Mouse (Mus musculus): Measurements from ENCODE around the gene Sult2b1.
A peak's percentile ranks its signal among the peaks of the same experiment; 100 is the strongest.

Sult2b1 gene

DNA sequence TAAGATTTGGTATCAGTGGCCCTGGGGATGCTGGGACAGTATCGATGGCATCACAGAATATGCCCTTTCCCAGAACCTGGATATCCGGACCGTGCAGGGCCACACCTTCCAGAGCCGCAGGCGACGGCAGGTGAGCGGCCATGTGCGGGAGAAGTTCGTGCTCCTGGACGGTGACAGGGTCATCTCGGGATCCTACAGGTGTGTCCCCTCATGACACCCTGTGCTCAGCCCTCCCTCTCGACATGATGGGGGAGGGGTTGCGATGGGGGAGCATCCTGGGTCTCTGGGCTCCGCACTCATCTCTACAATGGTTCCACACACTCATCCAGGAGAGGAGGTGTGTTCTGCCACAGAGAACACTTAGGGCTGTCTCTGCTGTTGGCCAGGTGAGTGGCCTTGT lies 60.7 kb downstream of the Sult2b1 start:
- no peak for DNase-seq

DNA sequence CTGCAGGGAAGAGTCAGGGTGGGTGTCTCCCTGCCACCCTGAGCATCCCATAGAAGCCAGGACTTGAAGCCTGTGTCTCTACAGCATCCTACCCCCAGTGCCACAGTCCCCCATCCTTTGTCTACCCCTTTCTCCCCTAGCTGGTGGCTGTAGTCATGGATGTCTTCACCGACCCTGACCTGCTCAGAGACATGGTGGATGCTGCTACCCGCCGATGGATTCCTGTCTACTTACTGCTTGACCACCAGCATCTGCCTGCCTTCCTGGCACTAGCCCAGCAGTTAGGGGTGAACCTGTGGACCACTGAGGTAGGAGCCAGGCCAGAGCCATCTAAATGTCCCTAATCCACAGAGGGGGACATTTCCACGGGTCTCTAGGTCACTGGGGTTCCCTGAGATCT lies 61.2 kb downstream of the Sult2b1 start:
- no peak for DNase-seq

DNA sequence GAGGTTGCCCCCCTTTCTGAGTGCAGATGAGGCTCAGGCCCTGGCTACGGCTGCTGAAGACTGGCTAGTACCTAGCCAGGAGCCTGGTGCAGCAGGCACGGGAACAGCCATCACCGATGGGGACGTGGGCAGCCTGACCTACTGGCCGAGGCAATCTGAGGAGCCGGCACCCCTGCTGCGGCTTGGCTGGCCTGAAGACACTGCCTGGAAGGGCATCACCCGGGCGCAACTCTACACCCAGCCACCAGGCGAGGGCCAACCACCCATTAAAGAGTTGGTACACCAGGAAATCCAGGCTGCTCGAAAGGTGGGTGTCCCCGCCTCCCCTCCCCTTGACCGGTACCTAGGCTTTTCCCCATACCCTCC lies 62.1 kb downstream of the Sult2b1 start:
- DNase-seq: peak; percentile 42 to 55

DNA sequence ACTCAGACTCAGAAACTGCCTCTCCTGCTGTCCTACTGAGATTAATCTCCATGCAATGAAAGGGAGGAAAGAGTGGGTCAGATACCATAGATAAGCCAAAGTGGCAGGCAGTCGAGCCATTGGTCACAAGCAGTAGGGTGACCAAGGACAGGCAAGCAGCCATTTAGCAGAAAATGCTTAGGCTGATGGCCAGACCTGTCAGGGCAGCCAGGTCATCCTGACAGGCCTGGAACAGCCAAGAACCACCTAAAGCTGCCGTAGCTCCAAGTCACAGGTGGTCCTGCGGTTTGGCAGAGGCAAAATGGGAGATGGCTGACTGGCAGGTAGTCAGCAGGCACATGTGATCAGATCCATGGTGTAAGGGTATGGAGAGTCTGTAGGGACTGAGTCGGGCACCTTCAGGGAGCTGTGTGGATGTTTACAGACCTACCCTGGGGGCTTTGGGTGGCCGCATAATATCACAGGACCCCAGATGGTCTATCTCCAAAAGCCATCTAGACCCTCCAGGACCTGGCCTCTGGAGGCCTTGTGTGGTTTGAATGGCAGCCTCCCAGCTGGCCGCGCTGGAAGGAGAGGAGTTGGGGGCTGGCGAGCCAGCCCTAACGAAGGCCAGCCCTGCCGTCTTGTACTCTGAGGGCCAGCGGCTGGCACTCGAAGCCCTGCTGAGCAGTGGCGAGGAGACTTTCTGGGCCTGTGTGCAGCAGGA lies 62.7 kb downstream of the Sult2b1 start:
- peak in 1 of 2 experiments; percentile 28 for DNase-seq

DNA sequence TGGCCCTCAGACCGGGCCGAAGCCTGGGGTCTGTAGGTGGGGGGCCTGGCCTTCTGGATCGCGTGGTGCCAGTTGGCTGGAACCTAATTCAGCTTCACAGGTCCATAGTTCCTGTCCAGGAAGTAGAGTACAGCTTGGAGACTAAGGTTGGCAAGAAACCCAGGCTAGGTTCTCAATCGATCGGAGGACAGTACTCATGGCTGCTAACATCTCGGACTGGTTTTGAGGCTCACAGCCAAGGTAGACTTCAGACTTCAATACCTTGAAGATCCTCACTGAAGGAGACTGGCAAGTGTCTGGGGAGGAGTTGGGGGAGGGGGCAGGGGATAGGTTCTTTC lies 63.3 kb downstream of the Sult2b1 start:
- DNase-seq: no peak

DNA sequence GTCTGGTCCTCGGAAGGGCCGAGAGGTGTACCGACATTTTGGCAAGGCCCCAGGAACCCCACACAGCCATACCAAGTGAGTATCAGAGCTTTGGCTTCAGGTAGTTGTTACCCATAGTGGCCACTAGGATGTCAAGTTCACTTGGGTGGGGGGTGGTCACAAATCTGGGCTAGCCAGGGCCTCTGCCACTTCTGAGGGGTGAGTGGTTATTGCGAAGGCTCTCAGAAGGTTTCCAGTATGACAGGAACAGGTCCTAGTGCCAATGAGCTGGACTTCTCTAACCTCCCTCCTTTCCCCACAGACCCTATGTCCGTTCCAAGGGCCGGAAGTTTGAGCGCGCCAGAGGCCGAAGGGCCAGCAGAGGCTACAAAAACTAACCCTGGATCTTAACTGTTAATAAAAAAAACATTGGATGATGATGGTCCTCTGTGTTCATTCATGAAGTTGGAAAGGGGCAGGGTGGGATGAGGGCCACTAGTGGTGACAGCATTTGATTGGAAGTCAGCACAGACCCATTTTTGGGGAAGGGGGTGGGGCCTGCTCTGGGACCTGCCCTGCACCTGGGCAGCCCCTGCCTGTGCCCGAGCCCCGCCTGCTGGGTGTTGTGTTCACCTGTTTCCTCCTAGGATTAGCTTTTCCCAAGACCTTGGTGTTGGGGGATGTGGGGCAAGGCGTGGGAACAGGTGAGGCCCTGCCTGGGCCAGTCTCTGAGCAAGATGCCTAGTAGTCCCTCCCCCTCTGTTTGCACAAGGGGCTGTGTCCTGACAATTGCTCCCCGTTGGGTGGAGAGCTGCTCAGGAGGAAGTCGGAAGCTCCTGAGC lies 63.8 kb downstream of the Sult2b1 start, which contains the start of gene Fam83e:
Fam83e (plus strand) TSS at position 800 of the 821 bp plus-strand sequence.
- no peak for DNase-seq

DNA sequence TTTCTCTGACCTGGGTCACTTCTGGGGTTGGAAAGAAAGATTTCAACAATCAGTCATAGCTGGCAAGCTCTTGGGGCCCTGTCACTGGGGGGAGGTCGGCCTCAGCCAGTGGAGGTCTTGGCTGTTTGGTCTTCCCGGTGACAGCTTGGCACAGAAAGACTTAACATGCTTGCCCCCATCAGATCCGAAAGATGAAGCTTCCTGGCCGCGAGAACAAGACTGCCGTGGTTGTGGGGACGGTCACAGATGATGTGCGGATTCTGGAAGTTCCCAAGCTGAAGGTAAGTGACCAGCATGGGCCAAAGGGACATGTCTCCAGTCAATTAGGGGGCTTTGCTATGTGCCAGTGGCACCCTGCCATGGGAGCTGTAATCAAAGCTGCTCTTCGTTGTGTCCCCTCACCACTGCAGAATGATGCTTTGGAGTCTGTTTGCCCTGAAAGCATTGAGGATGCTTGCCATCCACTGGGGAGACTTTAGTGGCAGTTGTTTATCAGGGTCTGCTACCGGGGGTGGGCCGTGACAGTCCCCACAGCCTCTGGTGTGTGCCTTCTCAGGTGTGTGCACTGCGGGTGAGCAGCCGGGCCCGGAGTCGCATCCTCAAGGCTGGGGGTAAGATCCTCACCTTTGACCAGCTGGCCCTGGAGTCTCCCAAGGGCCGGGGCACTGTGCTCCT lies 64.6 kb downstream of the Sult2b1 start:
- DNase-seq: no peak

DNA sequence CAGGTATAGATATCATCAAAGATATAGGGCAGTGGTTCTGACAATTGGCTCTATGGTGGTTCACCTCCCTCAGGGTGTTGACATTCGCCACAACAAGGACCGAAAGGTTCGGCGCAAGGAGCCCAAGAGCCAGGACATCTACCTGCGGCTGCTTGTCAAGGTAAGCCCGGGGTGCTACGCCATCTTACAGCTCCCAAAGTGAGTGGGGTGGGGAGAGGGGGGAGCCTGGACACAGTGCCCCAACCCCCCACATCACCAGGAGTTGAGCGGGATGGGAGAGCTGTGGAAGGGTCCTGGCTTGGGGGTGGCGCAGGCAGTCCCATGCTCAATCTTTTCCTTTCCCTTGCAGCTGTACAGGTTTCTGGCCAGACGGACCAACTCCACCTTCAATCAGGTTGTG lies 65.3 kb downstream of the Sult2b1 start:
- no peak for DNase-seq

DNA sequence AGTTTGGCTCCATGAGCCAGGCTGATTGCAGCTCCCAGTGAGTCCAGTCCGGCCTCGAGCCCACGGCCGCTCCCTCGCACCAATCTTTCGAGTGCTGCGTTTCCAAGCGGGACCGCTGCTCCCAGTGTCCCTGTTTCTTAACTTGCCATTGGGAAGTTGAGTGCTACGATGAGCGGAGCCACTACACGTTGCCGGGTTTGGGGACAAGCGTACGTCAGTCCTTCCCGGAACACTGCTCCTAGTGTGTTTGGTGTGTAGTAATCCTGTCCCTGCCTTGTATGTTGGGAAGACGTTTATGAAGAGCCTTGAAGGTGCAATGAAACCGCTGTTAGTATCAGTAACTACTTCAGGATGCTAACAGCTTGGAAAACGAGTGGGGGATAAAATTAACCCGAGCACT lies 66.1 kb downstream of the Sult2b1 start:
- no peak for DNase-seq

DNA sequence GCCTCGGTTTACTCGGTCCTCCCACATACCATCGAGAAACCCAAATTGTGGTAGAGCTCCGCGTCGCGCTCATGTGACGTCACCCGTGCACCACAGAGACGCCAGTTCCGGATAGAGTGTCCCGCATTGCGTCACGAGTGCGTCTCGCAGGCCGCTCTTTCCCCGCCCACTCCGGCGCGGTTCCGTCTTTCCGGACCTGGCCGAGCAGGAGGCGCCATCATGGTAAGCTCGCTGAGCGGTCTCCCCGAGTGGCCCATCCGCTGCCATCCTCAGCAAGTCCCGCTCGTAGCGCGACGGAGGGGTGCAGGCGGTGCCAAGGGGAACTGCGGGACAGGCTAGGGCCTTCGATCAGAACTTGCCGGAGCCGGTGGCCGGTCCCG lies 66.6 kb downstream of the Sult2b1 start, which contains the start of gene Sphk2:
Sphk2 (minus strand) TSS at position 85 of the 380 bp plus-strand sequence.
- DNase-seq: peak; percentile 98 to 99

DNA sequence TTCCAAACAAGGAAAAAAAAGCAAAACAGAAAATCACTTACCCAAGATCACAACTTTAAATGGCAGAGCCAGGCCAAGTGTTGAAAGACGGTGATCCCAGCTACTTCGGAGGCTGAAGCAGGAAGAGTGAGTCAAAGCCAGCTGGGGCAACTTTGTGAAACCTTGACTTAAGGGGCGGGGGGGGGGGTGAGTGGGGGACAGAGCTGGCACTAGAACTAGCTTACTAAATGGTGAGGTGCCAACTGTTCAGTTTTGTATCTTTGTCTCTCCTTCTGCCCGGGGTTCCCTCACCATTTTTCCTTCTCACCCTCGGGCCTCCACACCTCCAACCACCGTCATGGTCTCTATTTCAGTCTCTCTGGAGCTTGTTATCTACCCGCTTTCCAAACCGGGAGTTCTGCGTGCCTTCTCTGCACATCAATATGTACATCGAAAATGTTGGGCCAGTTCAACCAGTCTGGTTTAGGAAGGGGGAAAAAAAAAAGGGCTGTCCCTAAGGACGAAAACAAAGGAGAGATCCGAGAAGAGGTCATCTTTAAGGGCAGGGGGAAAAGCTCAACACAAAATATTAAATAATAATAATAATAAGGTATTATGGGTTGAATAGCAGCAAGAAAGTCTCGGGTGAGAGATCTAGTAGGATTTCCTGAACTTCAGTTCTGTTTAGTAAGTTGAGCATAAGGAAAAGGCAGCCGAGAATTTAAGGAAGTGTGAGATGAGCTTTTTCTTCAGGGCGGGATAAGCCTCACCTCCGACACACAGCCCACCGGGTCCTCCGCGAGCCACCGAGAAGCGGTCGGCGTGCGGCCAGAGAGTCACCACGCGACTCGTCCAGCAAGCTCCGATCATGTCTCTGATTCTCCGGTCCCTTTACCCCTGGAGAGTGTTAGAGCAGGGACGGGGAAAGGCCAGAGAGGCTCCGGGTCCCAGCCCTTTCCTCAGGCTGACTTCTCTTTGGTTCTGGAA lies 67.2 kb downstream of the Sult2b1 start:
- no peak for DNase-seq

DNA sequence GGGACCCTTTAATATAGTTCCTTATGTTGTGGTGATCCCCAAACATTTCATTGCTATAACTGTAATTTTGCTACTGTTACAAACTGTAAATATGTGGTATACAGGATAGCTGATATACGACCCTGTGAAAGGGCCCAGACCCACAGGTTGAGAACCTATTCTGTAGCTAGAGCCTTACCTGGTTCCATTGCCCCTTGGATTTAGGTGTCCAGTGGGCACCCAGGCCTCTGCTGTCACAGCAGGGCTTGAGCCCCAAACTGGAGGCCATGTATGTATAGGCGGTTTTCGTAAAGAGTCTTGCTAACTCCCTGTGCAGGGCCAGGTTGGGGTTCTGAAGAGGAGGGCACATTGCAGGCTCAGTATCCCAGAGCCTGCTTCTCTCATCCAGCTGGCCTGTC lies 68.0 kb downstream of the Sult2b1 start:
- DNase-seq: no peak

DNA sequence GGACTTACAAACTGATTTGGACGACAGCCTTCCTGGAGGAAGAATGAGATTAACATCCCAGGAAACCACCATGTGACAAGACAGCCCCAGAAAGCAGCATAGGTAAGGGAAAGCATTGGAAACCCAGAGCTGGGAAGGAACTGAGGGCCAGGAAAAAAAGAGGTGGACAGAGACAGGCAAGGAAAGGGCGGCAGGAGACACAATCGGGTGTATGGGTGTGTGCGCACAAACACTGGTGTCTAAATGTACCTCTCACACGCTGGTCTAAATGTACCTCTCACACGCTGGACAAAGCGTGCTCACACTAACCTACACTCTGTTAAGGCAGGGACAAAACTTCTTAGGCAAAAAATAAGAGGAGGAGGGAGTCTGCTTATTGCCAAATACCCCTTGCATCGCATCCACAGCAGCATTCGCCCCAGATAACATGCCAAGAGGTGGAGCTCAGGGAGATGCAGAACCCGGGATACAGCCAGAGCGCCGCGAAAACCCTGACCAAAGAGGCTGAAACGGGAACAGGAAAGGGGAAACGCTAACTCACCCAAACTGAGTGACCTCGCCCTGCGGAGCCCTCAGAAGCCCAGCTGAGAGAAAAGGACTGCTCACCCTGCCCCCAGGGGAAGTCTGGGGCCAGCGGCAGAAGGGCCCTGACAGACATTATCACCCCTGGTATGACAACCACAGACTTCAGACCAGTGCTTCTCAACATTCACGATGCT lies 68.6 kb downstream of the Sult2b1 start:
- no peak for DNase-seq

DNA sequence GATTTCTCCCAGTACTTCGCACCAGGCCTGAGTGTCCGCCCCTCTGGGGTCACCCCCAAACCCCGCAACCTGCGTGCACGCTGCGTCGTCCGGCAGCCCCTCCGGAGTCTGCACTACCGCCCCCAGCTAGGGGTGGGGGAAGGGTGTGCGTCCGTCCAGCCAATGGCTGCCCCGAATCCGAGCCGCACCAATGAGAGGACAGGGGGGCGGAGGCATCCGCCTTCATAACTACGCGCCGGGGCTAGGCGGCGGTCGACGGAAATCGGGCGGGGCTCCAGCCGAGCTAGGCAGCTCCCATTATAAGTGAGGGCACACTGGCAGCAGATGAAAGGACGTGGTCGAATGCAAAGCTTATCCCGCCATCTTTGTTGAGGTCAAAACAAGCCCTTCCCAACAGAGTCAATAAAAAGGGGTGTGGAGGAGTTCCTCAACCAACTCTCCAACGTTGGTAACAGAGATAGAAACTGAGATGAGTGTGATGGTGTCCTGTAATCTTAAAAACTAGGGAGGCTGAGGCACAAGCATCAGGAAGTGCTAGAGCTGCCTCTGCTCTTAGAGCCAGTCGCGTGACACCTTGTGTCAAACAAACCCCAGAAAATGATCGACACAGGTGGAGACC lies 69.3 kb downstream of the Sult2b1 start, which contains the start of gene Rpl18:
Rpl18 (plus strand) TSS at position 368 of the 619 bp plus-strand sequence.
- DNase-seq: peak; percentile 96 to 99

DNA sequence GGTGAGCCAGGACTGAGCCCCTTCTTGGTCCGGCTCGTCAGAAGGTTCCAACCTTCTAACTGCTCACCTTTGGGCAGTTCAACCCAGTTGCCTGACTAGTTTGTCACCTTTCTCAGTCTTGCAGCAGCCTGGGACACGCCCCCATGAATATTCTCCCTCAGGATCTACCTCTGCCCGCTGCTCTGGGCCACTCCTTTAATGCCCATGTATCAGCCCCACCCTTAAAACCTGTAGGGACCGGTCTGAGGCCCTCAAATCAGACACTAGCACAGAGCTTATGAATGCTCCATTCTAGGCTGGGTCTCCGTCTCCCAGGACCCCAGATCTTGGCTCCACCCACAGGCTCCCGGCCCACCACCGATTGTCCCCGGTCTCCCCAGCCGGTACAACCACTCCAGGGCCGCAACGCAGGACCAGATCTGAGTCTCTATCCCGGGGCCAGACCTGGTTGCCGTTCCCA lies 69.8 kb downstream of the Sult2b1 start:
- no peak for DNase-seq

DNA sequence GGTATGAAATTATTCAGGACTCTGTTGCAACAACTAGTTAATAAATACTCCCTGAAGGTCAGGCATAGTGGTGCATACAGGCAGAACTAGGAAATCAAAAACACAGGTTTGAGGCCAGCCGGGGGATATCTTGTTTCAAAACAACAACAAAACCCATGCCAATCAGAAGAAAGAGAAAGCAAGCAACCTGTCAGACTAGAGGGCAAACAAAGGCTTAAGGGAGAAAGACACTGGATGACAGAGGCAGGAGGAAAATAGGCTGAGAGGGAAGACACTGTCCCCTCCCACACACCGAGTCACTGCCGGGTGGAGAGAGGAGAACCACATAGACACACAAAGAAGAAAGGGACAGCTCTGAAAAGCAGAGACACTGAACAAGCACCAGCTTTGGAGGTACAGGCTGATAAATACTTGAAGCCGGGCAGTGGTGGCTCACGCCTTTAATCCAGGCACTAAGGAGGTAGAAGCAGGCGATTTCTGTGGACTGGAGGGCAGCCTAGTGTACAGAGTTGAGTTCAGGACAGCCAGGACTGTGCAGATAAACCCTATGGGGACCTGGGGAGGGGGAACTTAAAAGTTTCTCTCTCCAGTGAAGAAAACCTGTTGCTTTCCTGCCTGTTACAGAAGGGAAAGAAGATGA lies 70.5 kb downstream of the Sult2b1 start:
- no peak for DNase-seq

DNA sequence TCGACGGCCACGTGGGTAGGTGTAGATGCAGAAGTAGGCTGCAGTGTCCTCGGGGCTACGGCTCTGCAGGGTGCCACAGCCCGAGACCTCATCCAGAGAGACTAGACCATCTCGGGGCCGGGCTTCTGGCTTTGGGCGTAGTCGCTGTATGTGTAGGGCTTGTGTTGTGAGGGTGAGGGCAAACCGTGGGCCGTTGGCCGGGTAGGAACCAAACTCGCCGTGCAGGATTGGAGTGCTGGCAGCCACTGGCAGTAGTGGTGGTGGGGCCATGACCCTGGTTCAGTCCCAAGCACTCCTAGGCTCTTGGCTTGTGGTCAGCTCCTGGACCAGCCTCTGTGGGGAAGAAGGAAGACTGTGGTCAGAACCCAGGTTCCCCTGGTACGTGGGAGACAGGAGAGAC lies 71.1 kb downstream of the Sult2b1 start:
- peak in 1 of 2 experiments; percentile 24 for DNase-seq

DNA sequence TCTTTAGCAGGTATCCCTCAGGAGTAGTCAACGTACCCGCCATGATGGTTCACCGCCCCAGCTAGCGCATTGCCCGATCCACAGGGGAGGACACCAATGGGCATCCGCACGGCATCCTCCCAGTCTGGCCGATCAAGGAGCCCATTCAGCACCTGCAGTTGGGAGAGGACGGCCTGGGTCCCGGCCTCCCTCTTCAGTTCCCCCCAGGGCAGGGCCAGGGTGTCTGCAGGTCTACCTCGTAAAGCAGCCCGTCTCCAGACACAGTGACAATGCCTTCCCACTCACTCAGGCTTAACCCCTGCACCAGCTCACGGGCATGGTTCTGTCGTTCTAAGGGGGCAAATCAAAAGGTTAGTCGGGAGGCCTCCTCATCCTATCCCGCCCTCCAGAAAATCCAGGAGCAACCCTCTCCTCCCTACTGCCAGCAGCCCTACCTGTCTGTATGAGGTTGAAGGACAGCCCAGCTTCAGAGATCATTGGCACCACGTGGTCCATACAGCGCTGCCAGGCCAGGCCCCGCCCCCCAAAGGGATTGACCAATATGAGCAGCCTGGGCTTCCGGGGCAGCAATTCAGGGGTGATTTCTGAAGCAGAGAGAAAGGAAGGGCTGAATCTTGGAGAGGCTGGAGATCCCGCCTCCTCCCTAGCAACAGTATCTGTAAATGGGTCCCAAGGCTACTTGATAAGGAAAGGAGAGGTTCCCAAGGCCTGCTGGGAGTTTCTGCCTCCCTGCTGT lies 72.3 kb downstream of the Sult2b1 start:
- DNase-seq: peak; percentile 22 to 44

DNA sequence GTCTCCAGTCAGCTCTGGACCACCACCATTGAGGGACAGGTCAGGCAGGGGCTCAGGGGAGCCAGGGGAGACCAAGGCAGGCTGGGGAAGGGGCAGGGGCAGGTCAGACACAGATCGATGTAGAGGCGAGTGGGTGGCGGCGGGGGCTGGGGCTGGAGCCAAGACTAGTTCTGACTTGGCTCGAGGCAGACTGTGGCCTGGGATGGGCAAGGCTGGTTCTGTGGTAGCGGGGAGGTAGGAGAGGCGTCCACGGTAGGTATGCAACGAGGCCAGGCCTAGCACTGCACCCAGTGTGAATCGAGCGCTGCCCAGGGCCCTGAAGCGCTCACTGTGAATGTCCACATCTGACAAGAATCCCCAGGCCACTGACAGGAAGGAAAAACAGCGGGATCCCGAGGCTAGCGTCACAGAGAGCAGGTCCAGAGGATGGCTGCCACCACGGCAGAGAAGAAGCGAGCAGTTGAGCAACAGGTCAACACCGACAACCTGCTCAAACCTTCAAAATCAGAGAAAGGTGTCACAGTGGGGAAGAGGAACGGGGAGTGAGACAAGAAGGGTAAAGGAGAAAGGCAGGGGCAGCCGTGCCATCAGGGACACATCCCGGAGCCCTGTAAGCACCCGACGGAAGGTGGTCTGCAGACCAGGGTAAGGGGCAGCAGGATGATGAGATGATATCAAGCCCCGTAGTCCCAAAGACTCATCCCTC lies 73.0 kb downstream of the Sult2b1 start:
- DNase-seq: peak; percentile 20 to 22
